30 mouse cellular contexts compared by ENCODE assay signal in genomic region chr13:53225925-53226324, GRCm38 (mm10). TPM values are rescaled to one million over a fixed set of nuclear protein-coding genes. Genes with fewer than 3 reads are reported as not detected.
DNase-seq lines count a peak whose midpoint lies in the region; ATAC-seq lines count a peak whose summit lies in the region.
"Had no signal": no experiment of that assay in that cellular context is flagged by ENCODE, and none has a peak within 500 bp of the region (broad histone marks: within the 10 kb centered on the region; RNA-seq: fewer than 3 reads in every experiment).

No protein-coding gene starts in this region.

- DNase-seq in heart, embryonic 10.5 days (ENCODE audit: low spot score) = no peak
- DNase-seq in heart, adult 9 months (ENCODE audit: low spot score in 2 of 2) = no peak
- DNase-seq in heart, adult 18-20 months = no peak
- DNase-seq in heart, adult 11 months = no peak
- peak; percentile 41 for DNase-seq in ZHBTc4 (ENCODE audit: low read depth, low spot score)
- DNase-seq in retina, embryonic 14.5 days (ENCODE audit: low spot score) = no peak
- DNase-seq: adrenal gland, adult 8-10 months; adrenal gland, postnatal 25 days; cerebellum, adult 11-12 months; cerebellum, adult 8-10 months; cerebellum, postnatal 10 days; cerebellum, postnatal 36 days; embryo, embryonic 11 days; gastrocnemius, postnatal 25 days; heart, postnatal 36 days; kidney, adult 18-20 months; kidney, adult 9 months had no signal

- peaks cover 32% of the 10 kb centered on the region for H3K4me1 ChIP-seq in heart, embryonic 10.5 days
- peaks cover 44% of the 10 kb centered on the region for H3K4me1 ChIP-seq in heart, embryonic 13.5 days
- H3K4me1 ChIP-seq in heart, embryonic 16.5 days (ENCODE audit: control insufficient read depth, insufficient read depth, low read length) = peaks cover 21% of the 10 kb centered on the region

- no peak for ATAC-seq in heart, embryonic 13.5 days (ENCODE audit: extremely low read depth, insufficient number of reproducible peaks, low FRiP score, low TSS enrichment)
- no peak for ATAC-seq in heart, embryonic 16.5 days (replicated peaks; ENCODE audit: extremely low read depth, insufficient read depth, low FRiP score)
- ATAC-seq: activated CD4-positive, CD25-positive, alpha-beta regulatory T cell, adult 4 months; forebrain, embryonic 15.5 days; hindbrain, postnatal 0 days; inflammation-experienced regulatory T-cells, adult 6 months; Patski had no signal

- H3K27ac ChIP-seq in heart, embryonic 10.5 days = 0 out of 2 replicates have a peak overlapping the region, but pooled peaks have one; percentile 6
- peak overlapping the region; percentile 84 for H3K27ac ChIP-seq in heart, embryonic 13.5 days (replicated peaks)
- H3K27ac ChIP-seq in heart, embryonic 16.5 days (ENCODE audit: low read length) = peak overlapping the region; percentile 71
- H3K27ac ChIP-seq: embryonic facial prominence, embryonic 10.5 days; forebrain, embryonic 12.5 days; forebrain, embryonic 15.5 days; hindbrain, embryonic 14.5 days; hindbrain, postnatal 0 days had no signal

- peaks cover 12% of the 10 kb centered on the region; the same call in 1 of the 2 replicates for H3K36me3 ChIP-seq in heart, embryonic 10.5 days
- H3K36me3 ChIP-seq in heart, embryonic 13.5 days = no peaks in the 10 kb centered on the region
- no peaks in the 10 kb centered on the region for H3K36me3 ChIP-seq in heart, embryonic 16.5 days (ENCODE audit: control insufficient read depth, insufficient read depth)
- H3K36me3 ChIP-seq: embryonic facial prominence, embryonic 13.5 days; forebrain, embryonic 12.5 days; forebrain, embryonic 15.5 days; G1E had no signal

- no peak overlapping the region for H3K9ac ChIP-seq in heart, embryonic 13.5 days
- H3K9ac ChIP-seq in heart, embryonic 16.5 days (ENCODE audit: low read length) = no peak overlapping the region
- H3K9ac ChIP-seq: embryonic facial prominence, embryonic 13.5 days; forebrain, embryonic 12.5 days; forebrain, embryonic 15.5 days; hindbrain, embryonic 14.5 days had no signal

- 90% methylated on average over 3 of the region's 3 CpGs for WGBS in heart, embryonic 10.5 days
- 89% methylated on average over 3 of the region's 3 CpGs for WGBS in heart, embryonic 13.5 days
- WGBS in heart, embryonic 16.5 days = 92% methylated on average over 3 of the region's 3 CpGs

- H3K4me3 ChIP-seq in heart, embryonic 10.5 days = no peak overlapping the region
- H3K4me3 ChIP-seq in heart, embryonic 13.5 days = no peak overlapping the region
- no peak overlapping the region for H3K4me3 ChIP-seq in heart, embryonic 16.5 days (ENCODE audit: low read length)
- H3K4me3 ChIP-seq: embryonic facial prominence, embryonic 10.5 days; embryonic facial prominence, embryonic 13.5 days; erythroblast, embryonic 14.5 days; forebrain, embryonic 12.5 days; forebrain, embryonic 15.5 days had no signal

- no peaks in the 10 kb centered on the region for H3K27me3 ChIP-seq in heart, embryonic 10.5 days (ENCODE audit: insufficient read depth, poor library complexity, severe bottlenecking)
- no peaks in the 10 kb centered on the region for H3K27me3 ChIP-seq in heart, embryonic 13.5 days (replicated peaks)
- H3K27me3 ChIP-seq in heart, embryonic 16.5 days (ENCODE audit: control insufficient read depth, insufficient read depth, low read length) = no peaks in the 10 kb centered on the region
- H3K27me3 ChIP-seq: embryonic facial prominence, embryonic 13.5 days; forebrain, embryonic 12.5 days; forebrain, embryonic 15.5 days had no signal

- H3K4me2 ChIP-seq in heart, embryonic 13.5 days = peak overlapping the region; percentile 62
- H3K4me2 ChIP-seq in heart, embryonic 16.5 days (ENCODE audit: low read depth, low read length) = no peak overlapping the region
- H3K4me2 ChIP-seq: embryonic facial prominence, embryonic 13.5 days; forebrain, embryonic 12.5 days; forebrain, embryonic 15.5 days; hindbrain, embryonic 14.5 days had no signal

- peaks cover 3% of the 10 kb centered on the region; the same call in 1 of the 2 replicates for H3K9me3 ChIP-seq in heart, embryonic 10.5 days
- H3K9me3 ChIP-seq in heart, embryonic 13.5 days = 0 out of 2 replicates have a peak, but pooled peaks cover 3% of the 10 kb centered on the region
- H3K9me3 ChIP-seq in heart, embryonic 16.5 days (replicated peaks; ENCODE audit: control insufficient read depth, low read length) = peaks cover 9% of the 10 kb centered on the region; the same call in 1 of the 2 replicates
- H3K9me3 ChIP-seq: forebrain, embryonic 15.5 days had no signal

RNA-seq across cellular contexts. Expression of gene Ror2, which starts 60.0 kb away (rescaled TPM):
- 25.8 and 27.8 TPM in 2 replicates for polyA plus RNA-seq in heart, embryonic 10.5 days (2016; fragmentation: Nextera tagmentation; extraction: Ambion mirVana)
- polyA plus RNA-seq in heart, embryonic 13.5 days (2015; fragmentation: Nextera tagmentation; extraction: Ambion mirVana) = 16.4 and 16.5 TPM in 2 replicates
- 1 to 10 TPM; 1.0 to 1.4 TPM for total RNA-seq in heart, adult 18-20 months (2021)
- polyA plus RNA-seq in heart, embryonic 16.5 days (2015; fragmentation: Nextera tagmentation; extraction: Ambion mirVana) = 13.5 and 15.8 TPM in 2 replicates
- total RNA-seq: G1E had no signal
- polyA plus RNA-seq: activated CD4-positive, CD25-positive, alpha-beta regulatory T cell, adult 4 months; erythroblast, embryonic 14.5 days; G1E; inflammation-experienced regulatory T-cells, adult 6 months; Patski had no signal

Comparison
In these comparisons a context has a peak if more than half of its experiments do, and no peak if none do; other contexts are left out.
1. H3K27ac ChIP-seq: peak in every context shown above with its lines; median percentile 84 in heart, embryonic 13.5 days; 71 in heart, embryonic 16.5 days; 6 in heart, embryonic 10.5 days.